Comparison of ENCODE assay signal across 11 mouse cellular contexts in the genomic region with DNA sequence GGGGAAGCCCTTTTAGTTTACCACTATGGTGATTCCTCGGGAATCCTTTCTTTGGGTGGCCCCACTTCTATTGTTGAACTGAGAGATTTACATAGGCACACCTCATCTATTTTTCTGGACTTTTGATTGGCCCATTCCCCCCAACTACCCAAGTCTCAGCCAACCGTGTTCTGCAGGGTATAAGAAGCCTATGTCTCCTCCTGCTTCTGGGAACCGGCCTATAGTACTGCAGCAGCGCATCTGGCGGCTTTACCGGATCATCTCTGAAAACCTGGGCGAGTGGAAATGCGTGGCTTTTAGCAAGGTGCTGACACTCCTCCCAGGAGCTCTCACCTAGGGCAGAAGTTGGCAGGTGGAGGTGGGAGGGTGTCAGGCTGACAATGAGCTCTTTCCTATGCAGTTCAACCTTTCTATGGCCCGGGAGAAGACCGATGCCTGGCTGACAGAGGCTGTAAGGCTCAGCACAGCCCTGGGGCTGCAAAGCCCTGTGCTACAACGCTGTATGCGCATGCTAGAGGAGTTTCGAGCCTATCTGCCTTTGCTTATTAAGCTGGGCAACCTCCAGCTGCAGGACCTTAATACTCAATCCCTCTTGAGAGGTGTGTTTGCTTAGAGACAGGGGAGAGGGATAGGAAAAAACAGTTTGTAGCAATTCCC. TPM values are rescaled to one million over a fixed set of nuclear protein-coding genes. Genes with fewer than 3 reads are reported as not detected.
DNase-seq lines count a peak whose midpoint lies in the region; ATAC-seq lines count a peak whose summit lies in the region.
"Had no signal": no experiment of that assay in that cellular context is flagged by ENCODE, and none has a peak within 500 bp of the region (broad histone marks: within the 10 kb centered on the region; RNA-seq: fewer than 3 reads in every experiment).

No protein-coding gene starts in this region.

- ATAC-seq in kidney, embryonic 14.5 days (ENCODE audit: low FRiP score, low TSS enrichment), result peak; percentile 82
- ATAC-seq in hindbrain, embryonic 13.5 days (ENCODE audit: low FRiP score), result no peak
- ATAC-seq in midbrain, embryonic 16.5 days, result peak; percentile 80; the same call in 1 of the 2 replicates

- no peak for DNase-seq in kidney, postnatal 10 days
- peak; percentile 41 for DNase-seq in embryo, embryonic 10 days (ENCODE audit: low spot score)
- no peak for DNase-seq in cerebellum, adult 9-11 months
- DNase-seq in gastrocnemius, adult 18-20 months (ENCODE audit: low spot score), result no peak
- no peak for DNase-seq in kidney, postnatal 14 days
- DNase-seq: heart, postnatal 36 days had no signal

- no peak overlapping the region for H3K4me3 ChIP-seq in kidney, embryonic 14.5 days (ENCODE audit: low read length)
- H3K4me3 ChIP-seq in hindbrain, embryonic 13.5 days, result no peak overlapping the region
- no peak overlapping the region for H3K4me3 ChIP-seq in midbrain, embryonic 16.5 days (ENCODE audit: low read depth, low read length)
- H3K4me3 ChIP-seq: embryonic facial prominence, embryonic 15.5 days had no signal

- H3K4me1 ChIP-seq in kidney, embryonic 14.5 days (ENCODE audit: control insufficient read depth, insufficient read depth, low read length), result no peaks in the 10 kb centered on the region
- H3K4me1 ChIP-seq in hindbrain, embryonic 13.5 days (replicated peaks), result no peaks in the 10 kb centered on the region; the same call in 1 of the 2 replicates
- H3K4me1 ChIP-seq in midbrain, embryonic 16.5 days (ENCODE audit: control insufficient read depth, insufficient read depth, low read length), result no peaks in the 10 kb centered on the region
- H3K4me1 ChIP-seq: embryonic facial prominence, embryonic 15.5 days had no signal

- H3K27me3 ChIP-seq in kidney, embryonic 14.5 days (ENCODE audit: control insufficient read depth, insufficient read depth, low read length), result no peaks in the 10 kb centered on the region
- 0 out of 2 replicates have a peak, but pooled peaks cover 4% of the 10 kb centered on the region for H3K27me3 ChIP-seq in hindbrain, embryonic 13.5 days
- H3K27me3 ChIP-seq in midbrain, embryonic 16.5 days (ENCODE audit: control insufficient read depth, insufficient read depth, low read depth, low read length), result no peaks in the 10 kb centered on the region
- H3K27me3 ChIP-seq: embryonic facial prominence, embryonic 15.5 days had no signal

- H3K9me3 ChIP-seq in kidney, embryonic 14.5 days (ENCODE audit: control insufficient read depth, low read length), result no peaks in the 10 kb centered on the region
- H3K9me3 ChIP-seq in hindbrain, embryonic 13.5 days, result no peaks in the 10 kb centered on the region
- H3K9me3 ChIP-seq in midbrain, embryonic 16.5 days (replicated peaks; ENCODE audit: control insufficient read depth, low read length, poor library complexity, severe bottlenecking), result no peaks in the 10 kb centered on the region
- H3K9me3 ChIP-seq: embryonic facial prominence, embryonic 15.5 days; G1E had no signal

- H3K27ac ChIP-seq in kidney, embryonic 14.5 days (ENCODE audit: low read depth, low read length), result no peak overlapping the region
- H3K27ac ChIP-seq in hindbrain, embryonic 13.5 days, result no peak overlapping the region
- H3K27ac ChIP-seq in midbrain, embryonic 16.5 days (ENCODE audit: low read length), result no peak overlapping the region
- H3K27ac ChIP-seq: embryonic facial prominence, embryonic 15.5 days had no signal

- no peak overlapping the region; the same call in 1 of the 2 replicates for H3K4me2 ChIP-seq in kidney, embryonic 14.5 days (replicated peaks; ENCODE audit: low read depth, low read length)
- peak overlapping the region; percentile 29; the same call in 1 of the 2 replicates for H3K4me2 ChIP-seq in hindbrain, embryonic 13.5 days
- H3K4me2 ChIP-seq in midbrain, embryonic 16.5 days (ENCODE audit: low read length), result peak overlapping the region; percentile 36
- H3K4me2 ChIP-seq: embryonic facial prominence, embryonic 15.5 days had no signal

- no peaks in the 10 kb centered on the region for H3K36me3 ChIP-seq in kidney, embryonic 14.5 days (ENCODE audit: control insufficient read depth, insufficient read depth, low read length)
- H3K36me3 ChIP-seq in hindbrain, embryonic 13.5 days, result no peaks in the 10 kb centered on the region
- no peaks in the 10 kb centered on the region for H3K36me3 ChIP-seq in midbrain, embryonic 16.5 days (ENCODE audit: control insufficient read depth, insufficient read depth, low read length)
- H3K36me3 ChIP-seq: embryonic facial prominence, embryonic 15.5 days; G1E had no signal

- WGBS in kidney, embryonic 14.5 days, result 16% methylated on average over 13 of the region's 13 CpGs
- 16% methylated on average over 13 of the region's 13 CpGs for WGBS in hindbrain, embryonic 13.5 days
- 14% methylated on average over 13 of the region's 13 CpGs for WGBS in midbrain, embryonic 16.5 days

- no peak overlapping the region for H3K9ac ChIP-seq in kidney, embryonic 14.5 days (ENCODE audit: low read depth, low read length)
- peak overlapping the region; percentile 43; the same call in 1 of the 2 replicates for H3K9ac ChIP-seq in hindbrain, embryonic 13.5 days
- H3K9ac ChIP-seq in midbrain, embryonic 16.5 days (ENCODE audit: low read depth, low read length), result peak overlapping the region; percentile 44; the same call in 1 of the 2 replicates
- H3K9ac ChIP-seq: embryonic facial prominence, embryonic 15.5 days had no signal

RNA-seq across cellular contexts. Expression of a gene that starts 35.0 kb away (rescaled TPM):
- polyA plus RNA-seq in kidney, embryonic 14.5 days (2014; fragmentation: Nextera tagmentation; extraction: Ambion mirVana), result 1.3 and 2.0 TPM in 2 replicates
- 1.1 and 1.4 TPM in 2 replicates for polyA plus RNA-seq in hindbrain, embryonic 13.5 days (2015; fragmentation: Nextera tagmentation; extraction: Ambion mirVana)
- polyA plus RNA-seq in midbrain, embryonic 16.5 days (2015; fragmentation: Nextera tagmentation; extraction: Ambion mirVana), result 1.9 and 2.0 TPM in 2 replicates
- under 1 TPM; 0.14 to 0.33 TPM for total RNA-seq in gastrocnemius, adult 18-20 months (2021)

RNA-seq across cellular contexts. Expression of a gene that starts 45.3 kb away (rescaled TPM):
- polyA plus RNA-seq in kidney, embryonic 14.5 days (2014; fragmentation: Nextera tagmentation; extraction: Ambion mirVana), result 23.4 and 24.3 TPM in 2 replicates
- 16.1 and 19.3 TPM in 2 replicates for polyA plus RNA-seq in hindbrain, embryonic 13.5 days (2015; fragmentation: Nextera tagmentation; extraction: Ambion mirVana)
- polyA plus RNA-seq in midbrain, embryonic 16.5 days (2015; fragmentation: Nextera tagmentation; extraction: Ambion mirVana), result 13.6 and 14.6 TPM in 2 replicates
- total RNA-seq in gastrocnemius, adult 18-20 months (2021), result under 1 TPM; 0.57 to 0.98 TPM

RNA-seq across cellular contexts. Expression of a gene that starts 45.5 kb away (rescaled TPM):
- 88.2 and 94.8 TPM in 2 replicates for polyA plus RNA-seq in kidney, embryonic 14.5 days (2014; fragmentation: Nextera tagmentation; extraction: Ambion mirVana)
- polyA plus RNA-seq in hindbrain, embryonic 13.5 days (2015; fragmentation: Nextera tagmentation; extraction: Ambion mirVana), result 74.3 and 77.7 TPM in 2 replicates
- 83.8 and 92.4 TPM in 2 replicates for polyA plus RNA-seq in midbrain, embryonic 16.5 days (2015; fragmentation: Nextera tagmentation; extraction: Ambion mirVana)
- total RNA-seq in gastrocnemius, adult 18-20 months (2021), result 1 to 10 TPM; 5.3 to 7.4 TPM

RNA-seq across cellular contexts. Expression of a gene that starts 45.8 kb away (rescaled TPM):
- polyA plus RNA-seq in kidney, embryonic 14.5 days (2014; fragmentation: Nextera tagmentation; extraction: Ambion mirVana), result 180 and 198 TPM in 2 replicates
- 157 and 170 TPM in 2 replicates for polyA plus RNA-seq in hindbrain, embryonic 13.5 days (2015; fragmentation: Nextera tagmentation; extraction: Ambion mirVana)
- 127 and 131 TPM in 2 replicates for polyA plus RNA-seq in midbrain, embryonic 16.5 days (2015; fragmentation: Nextera tagmentation; extraction: Ambion mirVana)
- 10 to 100 TPM; 58.3 to 59.7 TPM for total RNA-seq in gastrocnemius, adult 18-20 months (2021)

RNA-seq across cellular contexts. Expression of a gene that starts 50.7 kb away (rescaled TPM):
- polyA plus RNA-seq in kidney, embryonic 14.5 days (2014; fragmentation: Nextera tagmentation; extraction: Ambion mirVana), result 249 and 305 TPM in 2 replicates
- polyA plus RNA-seq in hindbrain, embryonic 13.5 days (2015; fragmentation: Nextera tagmentation; extraction: Ambion mirVana), result 181 and 191 TPM in 2 replicates
- 183 and 192 TPM in 2 replicates for polyA plus RNA-seq in midbrain, embryonic 16.5 days (2015; fragmentation: Nextera tagmentation; extraction: Ambion mirVana)
- 10 to 100 TPM; 38.4 to 44.4 TPM for total RNA-seq in gastrocnemius, adult 18-20 months (2021)
